Mouse (Mus musculus) limb, embryonic 11.5 days (tissue): ENCODE results near the gene Samd5. TPM values are rescaled to one million over a fixed set of nuclear protein-coding genes. Genes with fewer than 3 reads are reported as not detected.

Experiments used
- ATAC-seq: fragments of 200-750 bp; cut with Nextera tagmentation; 2 replicates; pipeline ENCODE4 v1.8.0; 2017; ENCODE audit warnings: low read depth; ENCODE audit not compliant: insufficient number of reproducible peaks, low FRiP score, low TSS enrichment
- DNase-seq: peaks from one replicate; pipeline ENCODE4 v3.0.0-alpha.2; 2015; ENCODE audit warnings: low spot score
- H3K27ac ChIP-seq: fragments of 300-500 bp; sonication (generic); replicated peaks from 2 replicates; pipeline ENCODE4 v1.5.1; 2014; ENCODE audit warnings: low read depth, mild to moderate bottlenecking, low read length
- H3K27me3 ChIP-seq: fragments of 300-500 bp; sonication (generic); 2 replicates; pipeline ENCODE4 v1.6.1; 2014; ENCODE audit warnings: mild to moderate bottlenecking, low read length, mixed read lengths; ENCODE audit not compliant: control insufficient read depth, insufficient read depth
- H3K36me3 ChIP-seq: fragments of 300-500 bp; sonication (generic); 2 replicates; pipeline ENCODE4 v1.6.1; 2014; ENCODE audit warnings: mild to moderate bottlenecking, low read length, moderate library complexity, mixed read lengths; ENCODE audit not compliant: control insufficient read depth, insufficient read depth
- H3K4me1 ChIP-seq: fragments of 300-500 bp; sonication (generic); 2 replicates; pipeline ENCODE4 v1.6.1; 2014; ENCODE audit warnings: low read length, mixed read lengths; ENCODE audit not compliant: control insufficient read depth, insufficient read depth
- H3K4me2 ChIP-seq: fragments of 300-500 bp; sonication (generic); 2 replicates; pipeline ENCODE4 v1.6.1; 2014; ENCODE audit warnings: low read depth, mild to moderate bottlenecking, moderate library complexity; ENCODE audit not compliant: severe bottlenecking
- H3K4me3 ChIP-seq: fragments of 300-500 bp; sonication (generic); 2 replicates; pipeline ENCODE4 v1.5.1; 2014; ENCODE audit warnings: low read depth, low read length
- H3K9ac ChIP-seq: fragments of 300-500 bp; sonication (generic); 2 replicates; pipeline ENCODE4 v1.6.1; 2014; ENCODE audit warnings: mild to moderate bottlenecking, low read length
- H3K9me3 ChIP-seq: fragments of 300-500 bp; sonication (generic); 2 replicates; pipeline ENCODE4 v1.6.1; 2016; ENCODE audit warnings: low read length; ENCODE audit not compliant: control insufficient read depth
- WGBS: fragments of 180-500 bp; shearing (Covaris S2); extraction: QIAGEN DNeasy Blood & Tissue Kit; methylation state at CpG from one replicate; pipeline ENCODE4 v1.1.7; 2014; 5-methylcytosine and 5-hydroxymethylcytosine counted together
- polyA plus RNA-seq: library from polyadenylated mRNA; unstranded; fragments of >200 nt; fragmentation: Nextera tagmentation; extraction: Ambion mirVana; gene quantifications from 2 replicates; pipeline ENCODE4 v1.2.1, GENCODE M21; 2014

Gene Samd5
- polyA plus RNA-seq, 1 experiment from 2014 or later = 2.7 TPM

GRCm38 (mm10) chr10:9605635-9606034 lies 69.4 kb downstream of the Samd5 start:
- no peak overlapping the region for H3K27ac ChIP-seq
- ATAC-seq (no peak), DNase-seq (no peak)
- no peaks in the 10 kb centered on the region for H3K4me1 ChIP-seq
- H3K36me3 ChIP-seq = no peaks in the 10 kb centered on the region
- no peaks in the 10 kb centered on the region for H3K27me3 ChIP-seq
- no peak overlapping the region for H3K9ac ChIP-seq
- WGBS = 90% methylated on average over 5 of the region's 5 CpGs
- H3K4me3 ChIP-seq = no peak overlapping the region
- no peaks in the 10 kb centered on the region for H3K9me3 ChIP-seq
- H3K4me2 ChIP-seq = no peak overlapping the region

- Histone ChIP-seq H3K27ac (no peak overlapping the region), H3K4me3 (no peak overlapping the region), H3K9ac (no peak overlapping the region), H3K4me2 (no peak overlapping the region), H3K27me3 (no peaks in the 10 kb centered on the region), H3K9me3 (no peaks in the 10 kb centered on the region), H3K4me1 (no peaks in the 10 kb centered on the region), H3K36me3 (no peaks in the 10 kb centered on the region)
- no peak for ATAC-seq
- WGBS = 70% methylated on average over 5 of the region's 5 CpGs
- DNase-seq = no peak
Measured at GRCm38 (mm10) chr10:9603290-9603689, 71.7 kb downstream of the Samd5 start.

- no peak overlapping the region for H3K4me2 ChIP-seq
- no peak overlapping the region for H3K4me3 ChIP-seq
- DNase-seq (no peak), ATAC-seq (no peak)
- 82% methylated on average over 5 of the region's 5 CpGs for WGBS
- no peaks in the 10 kb centered on the region for H3K27me3 ChIP-seq
- H3K4me1 ChIP-seq = no peaks in the 10 kb centered on the region
- no peak overlapping the region for H3K27ac ChIP-seq
- H3K36me3 ChIP-seq = no peaks in the 10 kb centered on the region
- H3K9ac ChIP-seq = no peak overlapping the region
- no peaks in the 10 kb centered on the region for H3K9me3 ChIP-seq
Measured at GRCm38 (mm10) chr10:9602845-9603244, 72.2 kb downstream of the Samd5 start.

- H3K4me1 ChIP-seq = no peaks in the 10 kb centered on the region
- ATAC-seq = no peak
Measured at GRCm38 (mm10) chr10:9602389-9602788, 72.6 kb downstream of the Samd5 start.

DNA sequence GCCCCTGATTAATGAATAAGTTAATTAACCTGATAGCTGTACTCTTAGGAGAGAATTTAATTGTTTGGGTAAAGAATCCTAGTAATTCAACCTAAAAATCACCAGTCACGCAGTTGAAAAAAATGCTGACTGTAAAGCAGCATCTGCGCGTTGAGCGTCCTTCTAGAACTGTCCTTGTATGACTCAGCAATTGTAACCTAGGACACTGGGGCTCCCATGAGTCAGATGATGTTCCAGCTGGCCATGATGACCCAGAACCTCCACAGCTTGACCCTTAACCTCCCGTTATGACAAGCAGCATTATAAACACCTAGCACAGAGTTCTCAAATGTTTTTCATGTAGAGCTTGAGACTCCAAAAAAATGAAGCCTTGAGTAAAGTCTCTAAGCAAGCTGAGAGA lies 78.8 kb downstream of the Samd5 start:
- WGBS = 95% methylated on average over 5 of the region's 5 CpGs
- DNase-seq (no peak), ATAC-seq (no peak)
- Histone ChIP-seq H3K36me3 (no peaks in the 10 kb centered on the region), H3K4me2 (no peak overlapping the region), H3K27ac (no peak overlapping the region), H3K9me3 (no peaks in the 10 kb centered on the region), H3K9ac (no peak overlapping the region), H3K4me1 (no peaks in the 10 kb centered on the region), H3K4me3 (no peak overlapping the region), H3K27me3 (no peaks in the 10 kb centered on the region)

More at GRCm38 (mm10) chr10:9602389-9602788, 72.6 kb downstream of the Samd5 start:
- Histone ChIP-seq H3K9ac (no peak overlapping the region), H3K27ac (no peak overlapping the region), H3K4me2 (no peak overlapping the region), H3K9me3 (no peaks in the 10 kb centered on the region), H3K4me3 (no peak overlapping the region), H3K27me3 (no peaks in the 10 kb centered on the region), H3K36me3 (no peaks in the 10 kb centered on the region)
- 93% methylated on average over 4 of the region's 4 CpGs for WGBS
- DNase-seq = no peak

GRCm38 (mm10) chr10:9594666-9595065 lies 80.3 kb downstream of the Samd5 start:
- no peaks in the 10 kb centered on the region for H3K4me1 ChIP-seq
- no peaks in the 10 kb centered on the region for H3K36me3 ChIP-seq
- no peak for ATAC-seq
- DNase-seq = no peak
- no peaks in the 10 kb centered on the region for H3K27me3 ChIP-seq
- no peak overlapping the region for H3K27ac ChIP-seq
- H3K4me2 ChIP-seq = no peak overlapping the region
- H3K9ac ChIP-seq = no peak overlapping the region
- H3K9me3 ChIP-seq = no peaks in the 10 kb centered on the region
- 79% methylated on average over 4 of the region's 4 CpGs for WGBS
- no peak overlapping the region for H3K4me3 ChIP-seq

DNA sequence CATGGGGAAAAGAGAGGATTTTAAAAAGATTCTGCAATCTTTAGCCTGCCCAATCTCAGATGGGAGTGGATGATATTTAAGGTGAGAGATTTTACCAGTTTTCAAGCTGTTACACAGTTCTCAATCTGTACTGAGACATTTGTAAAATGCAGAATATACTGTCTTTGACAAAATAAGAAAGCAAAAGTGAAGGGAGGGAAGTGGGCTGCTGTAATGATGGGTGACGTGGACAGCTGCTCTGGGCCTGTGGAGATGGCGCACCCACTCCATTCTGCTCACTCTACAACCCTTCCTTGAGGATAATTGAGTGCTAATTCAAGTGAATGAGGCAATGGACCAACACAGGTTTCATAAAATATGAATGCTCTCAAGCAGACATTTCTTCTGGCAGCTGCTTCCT lies 84.4 kb downstream of the Samd5 start:
- Histone ChIP-seq H3K4me2 (no peak overlapping the region), H3K36me3 (no peaks in the 10 kb centered on the region), H3K4me3 (no peak overlapping the region), H3K27ac (no peak overlapping the region), H3K9me3 (no peaks in the 10 kb centered on the region), H3K9ac (no peak overlapping the region), H3K4me1 (no peaks in the 10 kb centered on the region), H3K27me3 (no peaks in the 10 kb centered on the region)
- ATAC-seq (no peak), DNase-seq (no peak)
- WGBS = 92% methylated on average over 2 of the region's 2 CpGs

DNA sequence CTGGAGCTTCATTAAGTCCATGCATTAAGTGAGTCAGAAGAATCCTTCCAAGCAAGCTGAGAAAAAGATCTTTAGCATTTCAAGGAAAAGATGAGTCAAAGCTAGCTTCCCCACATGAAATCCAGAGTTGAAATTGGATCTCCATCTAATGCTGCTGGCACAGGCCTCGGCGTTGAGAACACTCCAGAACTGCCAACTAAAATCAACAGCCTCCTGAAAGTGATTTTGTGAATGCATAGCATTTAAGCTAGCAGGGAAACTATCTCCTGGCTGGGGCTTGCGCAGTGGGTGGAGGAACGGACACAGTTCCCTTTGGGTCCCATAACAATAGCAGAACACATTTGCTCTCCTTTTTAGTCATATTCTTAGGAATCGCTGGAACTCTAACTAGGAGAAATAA lies 88.7 kb downstream of the Samd5 start:
- Histone ChIP-seq H3K9ac (no peak overlapping the region), H3K9me3 (no peaks in the 10 kb centered on the region), H3K4me3 (no peak overlapping the region), H3K4me2 (no peak overlapping the region), H3K4me1 (no peaks in the 10 kb centered on the region), H3K27ac (no peak overlapping the region), H3K27me3 (no peaks in the 10 kb centered on the region), H3K36me3 (no peaks in the 10 kb centered on the region)
- WGBS = 84% methylated on average over 5 of the region's 5 CpGs
- DNase-seq (no peak), ATAC-seq (no peak)

DNA sequence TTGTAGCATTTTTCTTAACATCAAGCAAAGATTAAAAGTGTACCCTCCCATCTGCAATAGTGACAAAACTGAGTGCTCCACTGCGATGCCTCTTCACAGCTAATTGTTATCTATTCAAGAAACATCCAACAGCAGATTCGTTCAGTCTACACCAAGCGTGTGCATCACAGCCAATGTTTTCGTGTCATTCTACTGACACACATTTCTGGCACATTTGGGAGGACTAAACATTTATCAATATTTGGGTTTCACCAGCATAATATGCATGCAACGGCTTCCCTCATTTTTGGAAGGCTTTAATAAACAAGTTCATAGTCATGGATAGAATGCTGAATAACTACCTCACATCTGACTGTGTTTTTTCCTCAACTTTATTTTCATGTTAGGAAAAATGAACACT lies 95.6 kb downstream of the Samd5 start:
- ATAC-seq (no peak), DNase-seq (no peak)
- H3K9ac ChIP-seq = no peak overlapping the region
- no peaks in the 10 kb centered on the region for H3K27me3 ChIP-seq
- H3K4me2 ChIP-seq = no peak overlapping the region
- WGBS = 90% methylated on average over 5 of the region's 5 CpGs
- H3K4me3 ChIP-seq = no peak overlapping the region
- H3K4me1 ChIP-seq = no peaks in the 10 kb centered on the region
- no peaks in the 10 kb centered on the region for H3K36me3 ChIP-seq
- no peak overlapping the region for H3K27ac ChIP-seq
- H3K9me3 ChIP-seq = no peaks in the 10 kb centered on the region
